In the genomic region with DNA sequence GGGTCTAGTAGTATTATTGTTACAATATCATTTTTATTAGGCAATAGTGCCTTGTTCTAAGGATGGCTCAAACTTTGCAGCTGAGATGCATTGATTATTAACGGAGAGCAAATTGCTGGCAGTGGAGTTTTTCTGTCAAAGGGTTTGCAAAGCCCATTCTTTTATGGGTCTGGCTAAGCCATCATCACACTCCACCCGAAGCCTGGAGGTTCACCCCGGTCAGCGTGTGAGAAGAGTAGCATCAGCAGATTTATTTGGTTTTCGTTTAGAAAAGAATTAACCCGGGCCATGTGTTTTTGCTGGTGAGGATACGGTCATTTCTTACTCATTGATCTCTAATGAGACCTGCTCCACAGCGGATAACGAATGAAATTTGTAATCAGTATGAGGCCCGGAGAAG, we compare ENCODE assay signal across 17 mouse cellular contexts.
"Had no signal": no experiment of that assay in that cellular context is flagged by ENCODE, and none has a peak within 500 bp of the region (broad histone marks: within the 10 kb centered on the region; RNA-seq: fewer than 3 reads in every experiment).

No protein-coding gene starts in this region.

- H3K9ac ChIP-seq: lung, embryonic 15.5 days; midbrain, embryonic 13.5 days; midbrain, embryonic 15.5 days; neural tube, embryonic 12.5 days; stomach, embryonic 15.5 days had no signal

- H3K27ac ChIP-seq: lung, embryonic 15.5 days; macrophage; midbrain, embryonic 13.5 days; midbrain, embryonic 15.5 days; neural tube, embryonic 12.5 days; stomach, embryonic 15.5 days; stomach, postnatal 0 days had no signal

- H3K4me3 ChIP-seq: lung, embryonic 15.5 days; megakaryocyte, embryonic 14.5 days; midbrain, embryonic 13.5 days; midbrain, embryonic 15.5 days; neural tube, embryonic 12.5 days; stomach, embryonic 15.5 days had no signal

- ATAC-seq: lung, postnatal 0 days; midbrain, embryonic 13.5 days; midbrain, embryonic 15.5 days had no signal

- H3K9me3 ChIP-seq: lung, embryonic 15.5 days; midbrain, embryonic 13.5 days; midbrain, embryonic 15.5 days; neural tube, embryonic 12.5 days; stomach, embryonic 15.5 days had no signal

- H3K4me2 ChIP-seq: lung, embryonic 15.5 days; midbrain, embryonic 11.5 days; midbrain, embryonic 13.5 days; midbrain, embryonic 15.5 days; neural tube, embryonic 12.5 days; stomach, embryonic 15.5 days had no signal

- H3K4me1 ChIP-seq: lung, embryonic 15.5 days; megakaryocyte, embryonic 14.5 days; neural tube, embryonic 12.5 days; stomach, embryonic 15.5 days had no signal

- H3K27me3 ChIP-seq: lung, embryonic 15.5 days; megakaryocyte, embryonic 14.5 days; midbrain, embryonic 13.5 days; midbrain, embryonic 15.5 days; neural tube, embryonic 12.5 days; stomach, embryonic 15.5 days had no signal

- H3K36me3 ChIP-seq: lung, embryonic 15.5 days; midbrain, embryonic 13.5 days; midbrain, embryonic 15.5 days; neural tube, embryonic 12.5 days; stomach, embryonic 15.5 days had no signal

- DNase-seq: lung, adult 2 months; lung, postnatal 14 days; lung, postnatal 36 days; right cerebral cortex, postnatal 14 days; thymus, adult 2 months; thymus, postnatal 25 days; thymus, postnatal 4 days had no signal
